Mouse (Mus musculus) megakaryocyte, adult 5-6 weeks (primary cell): Measurements from ENCODE around the gene Tmem181a. TPM values are rescaled to one million over a fixed set of nuclear protein-coding genes. Genes with fewer than 3 reads are reported as not detected.
A peak's percentile ranks its signal among the peaks of the same experiment; 100 is the strongest.
"Not testable (repeated sequence)": the region's sequence is repeated elsewhere in the genome, so short reads cannot be mapped to it uniquely, and the experiment has no call there.

Experiments used
- ATAC-seq: 2 replicates; pipeline ENCODE4 v1.8.0; 2016; ENCODE audit warnings: mild to moderate bottlenecking, inconsistent platforms; ENCODE audit not compliant: poor library complexity, severe bottlenecking
- total RNA-seq, 2 experiments: library from RNA; stranded (forward) in 1 of 2; stranded (reverse) in 1 of 2; fragments of 153-499, 151-499 nt in 1 of 2; fragments of 221-1000, 200-1000 nt in 1 of 2; gene quantifications; 2 replicates each; pipeline versions ENCODE4 v1.2.3 to v1.2.4; 2015 to 2017

Tmem181a gene
- total RNA-seq, 2 experiments from 2014 or later, result 5.4 to 6.7 TPM

GRCm38 (mm10) chr17:6304891-6305290 lies 48.2 kb downstream of the Tmem181a start:
- not testable (repeated sequence) for ATAC-seq

- ATAC-seq, result not testable (repeated sequence)
These were observed 49.1 kb downstream of the Tmem181a start for GRCm38 (mm10) chr17:6305656-6306270.

- not testable (repeated sequence) for ATAC-seq
These were observed 49.8 kb downstream of the Tmem181a start for GRCm38 (mm10) chr17:6306503-6306902.

- not testable (repeated sequence) for ATAC-seq
These were observed 55.1 kb downstream of the Tmem181a start for GRCm38 (mm10) chr17:6311716-6312115.

- ATAC-seq, result not testable (repeated sequence)
These were observed 56.1 kb downstream of the Tmem181a start for GRCm38 (mm10) chr17:6312755-6313154.

- not testable (repeated sequence) for ATAC-seq
These were observed 57.8 kb downstream of the Tmem181a start for GRCm38 (mm10) chr17:6314493-6314892.

GRCm38 (mm10) chr17:6315706-6316105 lies 59.0 kb downstream of the Tmem181a start:
- ATAC-seq, result peak; percentile 25

- peak; percentile 36 for ATAC-seq
These were observed 59.9 kb downstream of the Tmem181a start for GRCm38 (mm10) chr17:6316379-6317126.

- peak; percentile 93 for ATAC-seq
These were observed 60.8 kb downstream of the Tmem181a start, which contains the start of gene Dynlt1a for GRCm38 (mm10) chr17:6317339-6317985. Gene Dynlt1a (minus strand): TSS chr17:6317500.

- ATAC-seq, result not testable (repeated sequence)
These were observed 64.6 kb downstream of the Tmem181a start for GRCm38 (mm10) chr17:6321081-6321777.

GRCm38 (mm10) chr17:6321778-6322101 lies 65.1 kb downstream of the Tmem181a start:
- ATAC-seq, result not testable (repeated sequence)

- ATAC-seq, result not testable (repeated sequence)
These were observed 68.4 kb downstream of the Tmem181a start for GRCm38 (mm10) chr17:6325021-6325420.

- ATAC-seq, result not testable (repeated sequence)
These were observed 68.9 kb downstream of the Tmem181a start for GRCm38 (mm10) chr17:6325543-6325942.

GRCm38 (mm10) chr17:6327554-6327953 lies 70.9 kb downstream of the Tmem181a start:
- ATAC-seq, result not testable (repeated sequence)

- ATAC-seq, result not testable (repeated sequence)
These were observed 72.3 kb downstream of the Tmem181a start for GRCm38 (mm10) chr17:6328997-6329396.

- ATAC-seq, result not testable (repeated sequence)
These were observed 86.1 kb downstream of the Tmem181a start for GRCm38 (mm10) chr17:6342606-6343294.

- ATAC-seq, result not testable (repeated sequence)
These were observed 98.6 kb downstream of the Tmem181a start for GRCm38 (mm10) chr17:6355256-6355655.
